Mouse (Mus musculus) heart, embryonic 12.5 days (tissue): ENCODE results near the gene Itgb3. TPM values are rescaled to one million over a fixed set of nuclear protein-coding genes. Genes with fewer than 3 reads are reported as not detected.
"Not testable (repeated sequence)": the region's sequence is repeated elsewhere in the genome, so short reads cannot be mapped to it uniquely, and the experiment has no call there.

ENCODE experiments used
- ATAC-seq: fragments of 200-750 bp; cut with Nextera tagmentation; 2 replicates; pipeline ENCODE4 v1.8.0; 2017; ENCODE audit warnings: moderate TSS enrichment, moderate library complexity; ENCODE audit not compliant: insufficient number of reproducible peaks, low FRiP score
- H3K27ac ChIP-seq: fragments of 300-500 bp; sonication (generic); 2 replicates; pipeline ENCODE4 v1.5.1; 2016; ENCODE audit warnings: mild to moderate bottlenecking, moderate library complexity; ENCODE audit not compliant: poor library complexity, severe bottlenecking
- H3K27me3 ChIP-seq: fragments of 300-500 bp; sonication (generic); replicated peaks from 2 replicates; pipeline ENCODE4 v1.6.1; 2016; ENCODE audit warnings: mild to moderate bottlenecking, moderate library complexity
- H3K36me3 ChIP-seq: fragments of 300-500 bp; sonication (generic); 2 replicates; pipeline ENCODE4 v1.6.1; 2016; ENCODE audit warnings: mild to moderate bottlenecking, moderate library complexity
- H3K4me1 ChIP-seq: fragments of 300-500 bp; sonication (generic); replicated peaks from 2 replicates; pipeline ENCODE4 v1.6.1; 2016; ENCODE audit warnings: mild to moderate bottlenecking
- H3K4me2 ChIP-seq: fragments of 300-500 bp; sonication (generic); 2 replicates; pipeline ENCODE4 v1.6.1; 2016; ENCODE audit warnings: mild to moderate bottlenecking, moderate library complexity
- H3K4me3 ChIP-seq: fragments of 300-500 bp; sonication (generic); 2 replicates; pipeline ENCODE4 v1.5.1; 2016; ENCODE audit warnings: mild to moderate bottlenecking
- H3K9ac ChIP-seq: fragments of 300-500 bp; sonication (generic); 2 replicates; pipeline ENCODE4 v1.6.1; 2016; ENCODE audit warnings: mild to moderate bottlenecking, moderate library complexity
- H3K9me3 ChIP-seq: fragments of 300-500 bp; sonication (generic); replicated peaks from 2 replicates; pipeline ENCODE4 v1.6.1; 2016; ENCODE audit warnings: mild to moderate bottlenecking, moderate library complexity
- WGBS: fragments of 180-500 bp; shearing (Covaris S2); methylation state at CpG from one replicate; pipeline ENCODE4 v1.1.7; 2016; 5-methylcytosine and 5-hydroxymethylcytosine counted together
- polyA plus RNA-seq: library from polyadenylated mRNA; unstranded; fragments of >200 nt; fragmentation: Nextera tagmentation; extraction: Ambion mirVana; gene quantifications from 2 replicates; pipeline ENCODE4 v1.2.1, GENCODE M21; 2016

The Itgb3 gene
- polyA plus RNA-seq, 1 experiment from 2014 or later: 9.6 TPM

DNA sequence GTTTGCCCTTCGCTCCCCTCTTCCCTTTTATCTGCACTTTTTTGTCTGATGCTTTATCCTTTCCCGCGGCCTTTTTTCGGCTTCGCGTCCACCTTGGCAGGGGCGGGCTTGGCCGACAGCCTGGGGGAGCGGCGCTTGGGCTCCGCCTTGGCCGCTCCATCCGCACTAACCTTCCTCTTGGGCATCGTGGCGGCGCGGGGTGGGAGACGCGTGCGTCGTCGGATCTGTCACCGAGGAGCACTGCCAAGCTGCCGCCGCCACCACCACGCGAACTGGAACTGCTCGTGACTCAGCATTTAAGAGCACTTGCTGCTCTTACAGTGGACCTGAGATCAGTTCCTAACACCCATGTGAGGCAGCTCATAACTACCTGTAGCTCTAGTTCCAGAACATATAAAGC, 36.4 kb upstream of the Itgb3 start:
- H3K9me3 ChIP-seq, H3K27ac ChIP-seq, H3K36me3 ChIP-seq, H3K27me3 ChIP-seq: not testable (repeated sequence)
- peak overlapping the region; percentile 59; the same call in 1 of the 2 replicates for H3K9ac ChIP-seq
- peak; percentile 73 for ATAC-seq
- peaks cover 40% of the 10 kb centered on the region for H3K4me1 ChIP-seq
- peak overlapping the region; percentile 47 for H3K4me3 ChIP-seq
- H3K4me2 ChIP-seq: peak overlapping the region; percentile 73
- 2% methylated on average over 28 of the region's 28 CpGs for WGBS

GRCm38 (mm10) chr11:104572091-104572490, 35.7 kb upstream of the Itgb3 start:
- no peak overlapping the region for H3K27ac ChIP-seq
- WGBS: 44% methylated on average over 7 of the region's 7 CpGs
- H3K4me1 ChIP-seq: peaks cover 41% of the 10 kb centered on the region
- no peak overlapping the region for H3K4me3 ChIP-seq
- no peaks in the 10 kb centered on the region for H3K27me3 ChIP-seq
- no peaks in the 10 kb centered on the region for H3K36me3 ChIP-seq
- no peak overlapping the region for H3K9ac ChIP-seq
- no peak for ATAC-seq
- H3K9me3 ChIP-seq: peaks cover 5% of the 10 kb centered on the region; the same call in 1 of the 2 replicates
- no peak overlapping the region for H3K4me2 ChIP-seq

GRCm38 (mm10) chr11:104572566-104572965, 35.2 kb upstream of the Itgb3 start:
- Histone ChIP-seq H3K27ac (no peak overlapping the region), H3K9ac (no peak overlapping the region)
- WGBS: 47% methylated on average over 2 of the region's 2 CpGs

DNA sequence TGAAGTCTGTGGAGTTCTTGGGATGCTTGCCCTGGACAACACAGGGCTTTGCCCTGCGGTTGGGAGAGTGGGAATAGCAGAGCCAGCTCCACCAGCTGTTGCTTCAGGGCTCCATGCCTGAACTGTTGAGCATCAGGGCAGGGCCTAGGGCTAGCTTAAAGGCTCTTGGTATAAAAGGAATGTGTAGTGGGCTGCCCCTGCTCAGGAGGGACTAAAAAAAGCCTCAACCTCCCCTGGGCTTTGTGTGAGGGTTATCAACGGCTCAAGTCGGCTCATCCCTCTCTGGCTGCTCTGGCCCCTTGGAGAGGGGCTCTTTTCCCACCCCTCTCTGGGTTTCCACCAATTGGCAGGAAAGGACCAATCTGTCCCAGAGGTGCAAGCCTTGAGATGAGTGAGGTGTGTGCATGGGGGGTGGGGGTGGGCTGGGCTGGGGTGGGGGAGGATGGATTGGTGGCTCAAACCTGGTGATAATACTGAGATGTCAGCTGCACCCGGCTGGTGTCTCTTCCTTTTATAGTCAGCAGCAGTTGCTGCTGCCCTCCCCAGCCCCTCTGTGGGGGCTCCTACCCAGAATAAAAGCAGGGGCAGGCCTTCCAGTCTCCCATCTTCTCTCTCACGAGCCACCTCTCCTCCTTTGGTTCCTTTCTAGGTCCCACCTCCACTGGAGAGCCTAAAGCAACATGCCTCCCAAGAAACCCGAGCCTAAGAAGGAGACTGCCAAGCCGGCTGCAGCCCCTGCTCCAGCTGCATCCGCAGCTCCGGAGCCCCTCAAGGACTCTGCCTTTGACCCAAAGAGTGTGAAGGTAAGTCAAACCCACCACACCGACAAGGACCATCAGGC, 30.8 kb upstream of the Itgb3 start:
- Histone ChIP-seq H3K4me1 (peaks cover 57% of the 10 kb centered on the region), H3K9me3 (no peaks in the 10 kb centered on the region), H3K27ac (peak overlapping the region; percentile 100), H3K4me2 (peak overlapping the region; percentile 81), H3K36me3 (peaks cover 16% of the 10 kb centered on the region), H3K9ac (peak overlapping the region; percentile 94), H3K4me3 (peak overlapping the region; percentile 74), H3K27me3 (no peaks in the 10 kb centered on the region)
- 22% methylated on average over 10 of the region's 10 CpGs for WGBS
- peak; percentile 70 for ATAC-seq

More at GRCm38 (mm10) chr11:104572566-104572965, 35.2 kb upstream of the Itgb3 start:
- no peaks in the 10 kb centered on the region for H3K36me3 ChIP-seq
- H3K4me3 ChIP-seq: no peak overlapping the region
- no peak for ATAC-seq
- peaks cover 5% of the 10 kb centered on the region; the same call in 1 of the 2 replicates for H3K9me3 ChIP-seq
- peaks cover 41% of the 10 kb centered on the region for H3K4me1 ChIP-seq
- H3K27me3 ChIP-seq: no peaks in the 10 kb centered on the region
- no peak overlapping the region for H3K4me2 ChIP-seq

DNA sequence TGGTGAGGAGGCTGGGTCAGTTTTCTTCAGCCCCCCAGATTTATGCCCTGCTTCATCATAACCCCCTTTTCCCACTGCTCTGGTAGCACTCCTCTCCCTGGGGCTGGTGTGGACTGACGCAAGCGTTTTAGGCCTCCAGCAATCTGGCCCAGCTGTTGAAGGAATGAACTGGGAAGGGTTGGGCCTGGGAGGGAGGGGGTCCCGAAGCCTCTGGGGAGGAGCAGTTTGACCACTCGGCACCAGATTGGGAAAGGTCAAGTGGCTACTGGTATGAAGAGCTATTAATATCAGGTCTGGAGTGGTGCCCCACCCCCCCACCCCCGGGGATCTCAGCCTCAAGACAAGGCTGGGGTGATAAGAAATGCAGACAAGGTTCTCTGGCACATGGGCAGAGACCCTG, 29.7 kb upstream of the Itgb3 start:
- H3K4me1 ChIP-seq: peaks cover 58% of the 10 kb centered on the region
- peak overlapping the region; percentile 74 for H3K4me3 ChIP-seq
- no peaks in the 10 kb centered on the region for H3K27me3 ChIP-seq
- 9% methylated on average over 5 of the region's 5 CpGs for WGBS
- peak overlapping the region; percentile 100 for H3K27ac ChIP-seq
- peak overlapping the region; percentile 94 for H3K9ac ChIP-seq
- peak overlapping the region; percentile 81 for H3K4me2 ChIP-seq
- H3K9me3 ChIP-seq: no peaks in the 10 kb centered on the region
- ATAC-seq: peak; percentile 12; the same call in 1 of the 2 replicates
- H3K36me3 ChIP-seq: peaks cover 27% of the 10 kb centered on the region

GRCm38 (mm10) chr11:104579084-104579483, 28.7 kb upstream of the Itgb3 start:
- Histone ChIP-seq H3K4me2 (peak overlapping the region; percentile 81), H3K27ac (peak overlapping the region; percentile 100)

DNA sequence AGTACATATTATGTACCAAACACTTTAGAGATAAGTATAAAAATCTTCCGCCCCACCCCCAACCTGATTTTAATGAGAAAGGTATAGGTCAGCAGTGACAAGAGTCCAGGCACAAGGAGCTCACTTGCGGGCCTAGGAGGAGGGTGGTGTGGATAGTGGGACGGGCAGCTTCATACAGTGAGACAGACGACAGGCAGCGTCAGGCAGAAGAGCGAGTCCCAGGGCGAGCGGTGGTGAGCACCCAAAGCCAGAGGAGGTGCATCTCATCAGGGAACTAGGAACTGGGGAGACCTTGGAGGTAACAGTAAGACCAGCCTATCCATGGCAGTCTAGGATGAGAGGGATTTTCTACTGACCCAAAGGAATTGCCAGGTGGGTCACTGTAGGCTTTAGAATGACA, 28.2 kb upstream of the Itgb3 start:
- no peaks in the 10 kb centered on the region for H3K27me3 ChIP-seq
- H3K36me3 ChIP-seq: peaks cover 42% of the 10 kb centered on the region
- H3K9ac ChIP-seq: peak overlapping the region; percentile 94
- peaks cover 66% of the 10 kb centered on the region for H3K4me1 ChIP-seq
- H3K4me2 ChIP-seq: peak overlapping the region; percentile 81
- no peak for ATAC-seq
- no peaks in the 10 kb centered on the region for H3K9me3 ChIP-seq
- H3K4me3 ChIP-seq: peak overlapping the region; percentile 74
- WGBS: 55% methylated on average over 8 of the region's 8 CpGs
- H3K27ac ChIP-seq: peak overlapping the region; percentile 100

More at GRCm38 (mm10) chr11:104579084-104579483, 28.7 kb upstream of the Itgb3 start:
- peak overlapping the region; percentile 74 for H3K4me3 ChIP-seq
- peak overlapping the region; percentile 94 for H3K9ac ChIP-seq
- peaks cover 37% of the 10 kb centered on the region for H3K36me3 ChIP-seq
- H3K27me3 ChIP-seq: no peaks in the 10 kb centered on the region
- no peaks in the 10 kb centered on the region for H3K9me3 ChIP-seq
- WGBS: 71% methylated on average over 9 of the region's 9 CpGs
- peaks cover 66% of the 10 kb centered on the region for H3K4me1 ChIP-seq
- ATAC-seq: no peak

DNA sequence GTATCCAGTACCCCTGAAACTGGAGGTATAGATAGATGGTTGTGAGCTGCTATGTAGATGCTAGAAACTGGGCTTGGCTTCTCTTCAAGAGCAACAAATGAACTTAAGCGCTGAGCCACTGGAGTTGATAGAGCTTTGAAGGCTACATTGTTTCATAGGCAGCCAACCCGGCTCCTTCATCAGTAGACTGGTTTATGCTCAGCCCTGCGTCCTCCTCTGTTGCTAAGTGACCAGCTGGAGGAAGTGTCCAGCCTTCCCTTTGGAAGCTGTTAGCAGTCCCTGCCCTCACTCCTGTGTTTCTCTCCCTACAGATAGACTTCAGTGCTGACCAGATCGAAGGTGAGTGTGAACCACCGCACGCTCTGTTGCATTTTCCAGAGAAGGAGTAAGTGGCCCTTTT, 27.7 kb upstream of the Itgb3 start:
- WGBS: 32% methylated on average over 6 of the region's 6 CpGs

DNA sequence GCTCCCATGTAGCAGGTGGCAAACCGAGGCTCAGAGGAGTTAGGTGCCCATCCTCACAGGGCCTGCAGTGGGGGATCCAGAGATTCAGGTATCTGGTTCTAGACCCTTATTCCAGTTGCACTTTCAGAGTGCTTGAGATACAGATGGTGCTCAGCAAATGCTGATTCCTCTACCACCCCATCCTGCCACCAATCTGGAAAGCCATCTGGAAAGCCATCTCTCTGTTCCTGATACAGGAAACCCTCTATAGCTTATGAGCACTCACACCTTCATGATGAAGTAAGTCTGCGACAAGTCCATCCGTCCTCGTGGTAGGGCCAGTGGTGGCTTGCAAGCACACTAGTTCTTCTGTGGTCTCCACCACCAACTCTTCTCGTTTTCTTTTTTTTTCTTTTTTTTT, 27.2 kb upstream of the Itgb3 start:
- Histone ChIP-seq H3K4me3 (peak overlapping the region; percentile 74), H3K27ac (peak overlapping the region; percentile 100), H3K9ac (peak overlapping the region; percentile 64), H3K4me2 (peak overlapping the region; percentile 81), H3K36me3 (peaks cover 52% of the 10 kb centered on the region), H3K27me3 (no peaks in the 10 kb centered on the region), H3K4me1 (peaks cover 66% of the 10 kb centered on the region), H3K9me3 (no peaks in the 10 kb centered on the region)
- ATAC-seq: no peak
- WGBS: 77% methylated on average over 5 of the region's 5 CpGs

More for the DNA sequence above, 27.7 kb upstream of the Itgb3 start:
- Histone ChIP-seq H3K4me1 (peaks cover 66% of the 10 kb centered on the region), H3K9me3 (no peaks in the 10 kb centered on the region), H3K4me2 (peak overlapping the region; percentile 81), H3K27ac (peak overlapping the region; percentile 100), H3K27me3 (no peaks in the 10 kb centered on the region), H3K4me3 (peak overlapping the region; percentile 74), H3K9ac (peak overlapping the region; percentile 64), H3K36me3 (peaks cover 47% of the 10 kb centered on the region)
- ATAC-seq: 0 out of 2 replicates have a peak, but pooled peaks have one; percentile 18

DNA sequence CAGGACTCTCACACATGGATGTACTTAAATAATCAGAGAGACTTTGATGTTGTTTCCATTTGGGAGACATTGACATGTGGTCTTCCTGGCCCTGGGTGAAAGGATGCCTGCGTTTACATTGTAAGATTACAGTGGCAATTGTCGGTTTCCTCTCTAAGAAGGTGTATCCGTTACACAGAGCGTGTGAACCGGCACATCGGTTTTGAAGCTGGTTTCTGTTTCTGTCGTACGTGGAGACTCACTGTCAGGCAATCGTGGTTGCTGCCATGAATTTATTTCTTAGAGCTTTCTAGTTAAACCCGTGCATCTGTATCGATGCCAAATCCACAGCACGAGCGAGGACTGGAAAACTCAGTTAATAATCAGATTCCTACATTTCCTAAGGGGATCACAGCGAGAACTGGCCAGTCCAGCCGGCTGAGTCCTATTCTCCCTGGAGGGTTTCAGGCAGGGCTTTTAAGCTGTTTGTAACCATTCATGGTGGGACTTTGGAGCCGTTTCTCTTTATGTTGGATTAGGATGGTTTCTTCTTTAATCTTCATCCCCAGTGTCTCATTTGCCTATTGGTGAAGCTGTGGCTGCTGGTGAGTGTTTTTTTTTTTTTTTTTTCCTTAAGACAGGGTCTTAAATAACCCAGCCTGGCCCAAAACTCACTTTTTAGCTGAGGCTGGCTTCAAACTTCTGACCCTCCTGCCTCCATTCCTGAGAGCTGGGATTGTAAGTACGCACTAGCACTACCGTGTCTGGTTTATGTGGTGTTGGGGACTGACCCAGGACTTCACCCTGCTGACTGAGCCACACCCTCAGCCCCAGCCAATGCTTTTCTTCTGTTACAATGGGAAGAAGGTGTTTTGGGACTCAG, 26.1 kb upstream of the Itgb3 start:
- Histone ChIP-seq H3K4me2 (peak overlapping the region; percentile 81), H3K27me3 (no peaks in the 10 kb centered on the region), H3K9ac (peak overlapping the region; percentile 43), H3K36me3 (peaks cover 63% of the 10 kb centered on the region), H3K4me3 (peak overlapping the region; percentile 20; the same call in 1 of the 2 replicates), H3K4me1 (peaks cover 61% of the 10 kb centered on the region), H3K27ac (peak overlapping the region; percentile 45), H3K9me3 (no peaks in the 10 kb centered on the region)
- ATAC-seq: no peak
- WGBS: 50% methylated on average over 18 of the region's 18 CpGs

DNA sequence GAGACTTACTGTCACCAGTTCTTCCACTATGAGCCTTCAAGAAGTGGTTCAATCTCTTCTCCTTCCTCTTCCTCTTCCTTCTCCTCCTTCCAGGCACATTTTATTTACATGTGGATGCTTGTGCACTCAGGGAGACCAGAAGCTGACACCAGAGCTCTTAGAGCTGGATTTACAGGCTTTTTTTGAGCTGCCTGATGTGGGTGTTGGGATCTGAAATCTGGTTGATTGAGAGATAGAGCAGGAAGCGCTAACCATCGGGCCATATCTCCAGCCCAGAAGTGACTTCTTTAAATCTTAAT, 25.5 kb upstream of the Itgb3 start:
- ATAC-seq: no peak
- Histone ChIP-seq H3K27ac (peak overlapping the region; percentile 45), H3K9ac (peak overlapping the region; percentile 43; the same call in 1 of the 2 replicates), H3K4me3 (0 out of 2 replicates have a peak overlapping the region, but pooled peaks have one; percentile 4), H3K27me3 (no peaks in the 10 kb centered on the region), H3K36me3 (peaks cover 69% of the 10 kb centered on the region), H3K9me3 (no peaks in the 10 kb centered on the region), H3K4me2 (peak overlapping the region; percentile 81), H3K4me1 (peaks cover 56% of the 10 kb centered on the region)
- 75% methylated on average over 2 of the region's 2 CpGs for WGBS
